Mouse (Mus musculus): Measurements from ENCODE around the gene Ptpa. TPM values are rescaled to one million over a fixed set of nuclear protein-coding genes. Genes with fewer than 3 reads are reported as not detected.
A peak's percentile ranks its signal among the peaks of the same experiment; 100 is the strongest.

Gene Ptpa
- polyA plus RNA-seq, 1 experiment from 2014 or later, result 132 TPM

DNA sequence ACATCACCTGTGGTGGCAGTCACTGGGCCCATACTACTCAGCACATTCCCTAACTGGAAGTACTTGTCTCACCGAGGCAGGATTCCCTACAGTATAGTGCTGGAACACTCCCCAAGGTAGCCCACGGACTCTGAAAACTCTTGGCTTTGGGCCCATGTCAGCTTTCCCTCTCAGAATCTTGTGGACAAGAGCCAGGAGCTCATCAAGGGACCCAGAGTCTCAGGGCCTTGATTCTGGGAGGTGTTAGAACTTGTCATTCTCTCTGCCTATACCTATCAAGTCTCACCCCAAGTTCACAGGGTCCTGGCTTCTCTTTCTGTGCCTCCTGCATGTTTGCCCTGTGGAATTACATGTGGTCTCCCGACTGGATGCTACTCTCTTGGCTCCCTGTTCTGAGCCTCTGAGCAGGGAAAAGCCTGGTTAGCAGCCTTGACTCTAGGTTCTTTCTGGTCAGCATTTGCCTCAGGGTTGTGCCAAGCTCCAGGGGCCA is 24.4 kb downstream of the Ptpa start:
- H3K9ac ChIP-seq (ENCODE audit: low read depth, low read length), result peak overlapping the region; percentile 67
- WGBS, result 27% methylated on average over 3 of the region's 3 CpGs
- ATAC-seq, result no peak
- H3K4me2 ChIP-seq (ENCODE audit: low read depth, low read length), result no peak overlapping the region
- no peak overlapping the region for H3K4me3 ChIP-seq (ENCODE audit: low read length)
- H3K9me3 ChIP-seq (ENCODE audit: control insufficient read depth, low read length), result no peaks in the 10 kb centered on the region
- H3K27me3 ChIP-seq (replicated peaks; ENCODE audit: control insufficient read depth, insufficient read depth, low read length), result no peaks in the 10 kb centered on the region
- H3K36me3 ChIP-seq (ENCODE audit: control insufficient read depth, insufficient read depth, low read length), result no peaks in the 10 kb centered on the region; the same call in 1 of the 2 replicates
- peaks cover 53% of the 10 kb centered on the region for H3K4me1 ChIP-seq (ENCODE audit: control insufficient read depth, insufficient read depth, low read length)
- H3K27ac ChIP-seq (ENCODE audit: low read length), result peak overlapping the region; percentile 100

GRCm38 (mm10) chr2:30440701-30441517 is 25.1 kb downstream of the Ptpa start:
- Histone ChIP-seq H3K27ac (ENCODE audit: low read length) (peak overlapping the region; percentile 100), H3K4me1 (ENCODE audit: control insufficient read depth, insufficient read depth, low read length) (peaks cover 59% of the 10 kb centered on the region), H3K36me3 (ENCODE audit: control insufficient read depth, insufficient read depth, low read length) (no peaks in the 10 kb centered on the region; the same call in 1 of the 2 replicates), H3K9me3 (ENCODE audit: control insufficient read depth, low read length) (no peaks in the 10 kb centered on the region), H3K4me3 (ENCODE audit: low read length) (peak overlapping the region; percentile 27), H3K27me3 (replicated peaks; ENCODE audit: control insufficient read depth, insufficient read depth, low read length) (no peaks in the 10 kb centered on the region), H3K9ac (ENCODE audit: low read depth, low read length) (peak overlapping the region; percentile 67), H3K4me2 (ENCODE audit: low read depth, low read length) (peak overlapping the region; percentile 67)
- peak; percentile 54 for ATAC-seq
- 10% methylated on average over 12 of the region's 12 CpGs for WGBS

GRCm38 (mm10) chr2:30441518-30442497 is 26.0 kb downstream of the Ptpa start:
- Histone ChIP-seq H3K9ac (ENCODE audit: low read depth, low read length) (peak overlapping the region; percentile 67), H3K27ac (ENCODE audit: low read length) (peak overlapping the region; percentile 100), H3K4me3 (ENCODE audit: low read length) (peak overlapping the region; percentile 36), H3K4me1 (ENCODE audit: control insufficient read depth, insufficient read depth, low read length) (peaks cover 58% of the 10 kb centered on the region), H3K27me3 (replicated peaks; ENCODE audit: control insufficient read depth, insufficient read depth, low read length) (no peaks in the 10 kb centered on the region), H3K9me3 (ENCODE audit: control insufficient read depth, low read length) (no peaks in the 10 kb centered on the region), H3K36me3 (ENCODE audit: control insufficient read depth, insufficient read depth, low read length) (no peaks in the 10 kb centered on the region; the same call in 1 of the 2 replicates), H3K4me2 (ENCODE audit: low read depth, low read length) (peak overlapping the region; percentile 67)
- 8% methylated on average over 15 of the region's 15 CpGs for WGBS
- peak; percentile 73 for ATAC-seq

DNA sequence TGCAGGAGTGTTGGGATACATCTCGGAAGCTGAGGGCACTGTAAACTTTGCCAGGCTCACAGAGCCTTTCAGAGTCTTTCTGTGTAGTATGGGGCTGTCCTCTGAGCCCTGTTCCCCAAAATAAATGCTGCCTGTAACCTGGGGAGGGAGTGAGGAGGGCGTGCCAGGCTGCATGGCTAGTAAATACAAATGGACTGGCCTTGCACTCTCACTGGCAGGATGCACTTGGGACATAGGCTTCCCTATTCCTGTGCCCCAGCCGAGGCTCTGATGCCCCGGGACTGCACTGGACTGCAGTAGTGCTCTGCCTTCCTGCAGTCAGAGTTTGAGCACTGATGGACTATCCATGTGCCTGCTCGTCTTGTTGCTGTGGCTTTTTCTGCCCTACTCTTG is 26.7 kb downstream of the Ptpa start:
- Histone ChIP-seq H3K27me3 (replicated peaks; ENCODE audit: control insufficient read depth, insufficient read depth, low read length) (no peaks in the 10 kb centered on the region), H3K4me3 (ENCODE audit: low read length) (peak overlapping the region; percentile 36), H3K4me2 (ENCODE audit: low read depth, low read length) (peak overlapping the region; percentile 67), H3K36me3 (ENCODE audit: control insufficient read depth, insufficient read depth, low read length) (no peaks in the 10 kb centered on the region; the same call in 1 of the 2 replicates), H3K4me1 (ENCODE audit: control insufficient read depth, insufficient read depth, low read length) (peaks cover 58% of the 10 kb centered on the region), H3K9me3 (ENCODE audit: control insufficient read depth, low read length) (no peaks in the 10 kb centered on the region), H3K27ac (ENCODE audit: low read length) (peak overlapping the region; percentile 100), H3K9ac (ENCODE audit: low read depth, low read length) (peak overlapping the region; percentile 67)
- no peak for ATAC-seq
- WGBS, result 28% methylated on average over 5 of the region's 5 CpGs

- Histone ChIP-seq H3K4me2 (ENCODE audit: low read depth, low read length) (peak overlapping the region; percentile 67), H3K27ac (ENCODE audit: low read length) (peak overlapping the region; percentile 100), H3K4me3 (ENCODE audit: low read length) (no peak overlapping the region; the same call in 1 of the 2 replicates), H3K27me3 (replicated peaks; ENCODE audit: control insufficient read depth, insufficient read depth, low read length) (no peaks in the 10 kb centered on the region), H3K9ac (ENCODE audit: low read depth, low read length) (peak overlapping the region; percentile 67), H3K4me1 (ENCODE audit: control insufficient read depth, insufficient read depth, low read length) (peaks cover 58% of the 10 kb centered on the region), H3K36me3 (ENCODE audit: control insufficient read depth, insufficient read depth, low read length) (peaks cover 4% of the 10 kb centered on the region), H3K9me3 (ENCODE audit: control insufficient read depth, low read length) (no peaks in the 10 kb centered on the region)
- WGBS, result 38% methylated on average over 4 of the region's 4 CpGs
- ATAC-seq, result no peak
These were observed 27.4 kb downstream of the Ptpa start for GRCm38 (mm10) chr2:30443281-30443680.

- WGBS, result 57% methylated on average over 5 of the region's 5 CpGs
- H3K4me3 ChIP-seq (ENCODE audit: low read length), result no peak overlapping the region
- ATAC-seq, result no peak
- H3K9ac ChIP-seq (ENCODE audit: low read depth, low read length), result peak overlapping the region; percentile 67; the same call in 1 of the 2 replicates
- H3K4me1 ChIP-seq (ENCODE audit: control insufficient read depth, insufficient read depth, low read length), result peaks cover 58% of the 10 kb centered on the region
- no peaks in the 10 kb centered on the region for H3K27me3 ChIP-seq (replicated peaks; ENCODE audit: control insufficient read depth, insufficient read depth, low read length)
- peak overlapping the region; percentile 100 for H3K27ac ChIP-seq (ENCODE audit: low read length)
- peaks cover 7% of the 10 kb centered on the region for H3K36me3 ChIP-seq (ENCODE audit: control insufficient read depth, insufficient read depth, low read length)
- H3K9me3 ChIP-seq (ENCODE audit: control insufficient read depth, low read length), result no peaks in the 10 kb centered on the region
- 0 out of 2 replicates have a peak overlapping the region, but pooled peaks have one; percentile 67 for H3K4me2 ChIP-seq (ENCODE audit: low read depth, low read length)
These were observed 28.2 kb downstream of the Ptpa start for GRCm38 (mm10) chr2:30444006-30444405.

GRCm38 (mm10) chr2:30444450-30444849 is 28.6 kb downstream of the Ptpa start:
- H3K4me3 ChIP-seq (ENCODE audit: low read length), result no peak overlapping the region
- H3K27me3 ChIP-seq (replicated peaks; ENCODE audit: control insufficient read depth, insufficient read depth, low read length), result no peaks in the 10 kb centered on the region
- H3K4me2 ChIP-seq (ENCODE audit: low read depth, low read length), result 0 out of 2 replicates have a peak overlapping the region, but pooled peaks have one; percentile 67
- no peak for ATAC-seq
- H3K9me3 ChIP-seq (ENCODE audit: control insufficient read depth, low read length), result no peaks in the 10 kb centered on the region
- peak overlapping the region; percentile 67; the same call in 1 of the 2 replicates for H3K9ac ChIP-seq (ENCODE audit: low read depth, low read length)
- peaks cover 12% of the 10 kb centered on the region for H3K36me3 ChIP-seq (ENCODE audit: control insufficient read depth, insufficient read depth, low read length)
- H3K27ac ChIP-seq (ENCODE audit: low read length), result peak overlapping the region; percentile 100
- H3K4me1 ChIP-seq (ENCODE audit: control insufficient read depth, insufficient read depth, low read length), result peaks cover 58% of the 10 kb centered on the region

DNA sequence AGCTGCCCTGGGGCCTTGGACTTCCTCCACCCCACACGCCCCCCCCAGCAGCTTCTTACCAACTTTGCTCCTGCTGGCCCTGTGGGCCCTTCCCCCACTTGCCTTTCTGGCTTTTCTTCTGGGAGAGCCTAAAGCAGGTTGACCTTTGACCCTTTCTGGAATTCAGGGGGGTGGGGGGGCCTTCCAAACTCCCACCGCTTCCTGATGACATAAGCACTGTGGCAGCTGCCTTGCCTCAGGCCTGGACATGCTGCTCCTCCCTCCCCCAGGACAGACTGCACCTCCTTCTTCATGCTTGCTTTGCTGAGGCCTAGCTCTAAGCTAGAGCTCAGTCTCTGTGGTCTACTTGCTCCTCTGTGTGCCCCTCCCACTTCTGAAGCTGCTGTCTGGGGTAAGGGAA is 29.5 kb downstream of the Ptpa start:
- Histone ChIP-seq H3K36me3 (ENCODE audit: control insufficient read depth, insufficient read depth, low read length) (peaks cover 19% of the 10 kb centered on the region), H3K4me2 (ENCODE audit: low read depth, low read length) (no peak overlapping the region; the same call in 1 of the 2 replicates), H3K9me3 (ENCODE audit: control insufficient read depth, low read length) (no peaks in the 10 kb centered on the region), H3K4me3 (ENCODE audit: low read length) (no peak overlapping the region), H3K27me3 (replicated peaks; ENCODE audit: control insufficient read depth, insufficient read depth, low read length) (no peaks in the 10 kb centered on the region), H3K9ac (ENCODE audit: low read depth, low read length) (peak overlapping the region; percentile 62), H3K27ac (ENCODE audit: low read length) (peak overlapping the region; percentile 80), H3K4me1 (ENCODE audit: control insufficient read depth, insufficient read depth, low read length) (peaks cover 53% of the 10 kb centered on the region)
- WGBS, result 25% methylated on average over 2 of the region's 2 CpGs
- ATAC-seq, result peak; percentile 41; the same call in 1 of the 2 replicates
